Mouse (Mus musculus) effector memory CD4-positive, alpha-beta T cell, adult 5 months (primary cell): Measurements from ENCODE around the gene Adap2. TPM values are rescaled to one million over a fixed set of nuclear protein-coding genes. Genes with fewer than 3 reads are reported as not detected.

Source experiments
- polyA plus RNA-seq: library from polyadenylated mRNA; unstranded; fragments of 100-300 nt; shearing (Covaris generic); gene quantifications from one replicate; pipeline ENCODE4 v1.2.1, GENCODE M21; 2017

The Adap2 gene
- polyA plus RNA-seq, result not detected

GRCm38 (mm10) chr11:80153857-80154495 lies at the start of gene Adap2:
Gene Adap2 (plus strand): TSS chr11:80154105.

GRCm38 (mm10) chr11:80141825-80142521 lies 11.9 kb upstream of the Adap2 start, which contains the start of gene Tefm:
Gene Tefm (minus strand): TSS chr11:80142175.

GRCm38 (mm10) chr11:80183705-80184255 lies 29.9 kb downstream of the Adap2 start, which contains the start of gene Rnf135:
Gene Rnf135 (plus strand): TSS chr11:80183851.

GRCm38 (mm10) chr11:80208860-80209800 lies 55.2 kb downstream of the Adap2 start, which contains the start of gene Rhot1:
Gene Rhot1 (plus strand): TSS chr11:80209019.

Other genes starting within 250 kb of the Adap2 start
- gene Utp6, start 191.7 kb upstream of the Adap2 start, polyA plus RNA-seq, result 40.0 TPM
- gene Suz12, start 161.0 kb upstream of the Adap2 start, polyA plus RNA-seq, result 52.8 TPM
- 339 TPM for gene Crlf3, start 73.1 kb upstream of the Adap2 start, polyA plus RNA-seq
- 2.6 TPM for gene Atad5, start 64.7 kb upstream of the Adap2 start, polyA plus RNA-seq
- gene Tefm, start 11.9 kb upstream of the Adap2 start, polyA plus RNA-seq, result 4.0 TPM
- gene Rnf135, start 29.7 kb downstream of the Adap2 start, polyA plus RNA-seq, result 3.3 TPM
- 51.8 TPM for gene Rhot1, start 54.9 kb downstream of the Adap2 start, polyA plus RNA-seq
- gene Rhbdl3, start 146.8 kb downstream of the Adap2 start, polyA plus RNA-seq, result 6.0 TPM
- gene 5730455P16Rik, start 223.9 kb downstream of the Adap2 start, polyA plus RNA-seq, result 10.7 TPM
- 175 TPM for gene Zfp207, start 229.2 kb downstream of the Adap2 start, polyA plus RNA-seq